Mouse (Mus musculus) neural tube, embryonic 12.5 days (tissue): ENCODE results near the gene Ywhag. TPM values are rescaled to one million over a fixed set of nuclear protein-coding genes. Genes with fewer than 3 reads are reported as not detected.

Source experiments
- ATAC-seq: fragments of 200-750 bp; cut with Nextera tagmentation; 2 replicates; pipeline ENCODE4 v1.8.0; 2017; ENCODE audit warnings: low read depth, mild to moderate bottlenecking, moderate TSS enrichment, moderate library complexity; ENCODE audit not compliant: low FRiP score
- H3K27ac ChIP-seq: fragments of 300-500 bp; sonication (generic); 2 replicates; pipeline ENCODE4 v1.5.1; 2016
- H3K27me3 ChIP-seq: fragments of 300-500 bp; sonication (generic); replicated peaks from 2 replicates; pipeline ENCODE4 v1.6.1; 2016; ENCODE audit warnings: mild to moderate bottlenecking
- H3K36me3 ChIP-seq: fragments of 300-500 bp; sonication (generic); 2 replicates; pipeline ENCODE4 v1.6.1; 2016; ENCODE audit warnings: mild to moderate bottlenecking
- H3K4me1 ChIP-seq: fragments of 300-500 bp; sonication (generic); 2 replicates; pipeline ENCODE4 v1.6.1; 2016
- H3K4me2 ChIP-seq: fragments of 300-500 bp; sonication (generic); replicated peaks from 2 replicates; pipeline ENCODE4 v1.6.1; 2016; ENCODE audit warnings: mild to moderate bottlenecking
- H3K4me3 ChIP-seq: fragments of 300-500 bp; sonication (generic); 2 replicates; pipeline ENCODE4 v1.5.1; 2016
- H3K9ac ChIP-seq: fragments of 300-500 bp; sonication (generic); 2 replicates; pipeline ENCODE4 v1.6.1; 2016; ENCODE audit warnings: mild to moderate bottlenecking
- H3K9me3 ChIP-seq: fragments of 300-500 bp; sonication (generic); 2 replicates; pipeline ENCODE4 v1.6.1; 2016; ENCODE audit warnings: mild to moderate bottlenecking
- WGBS: fragments of 180-500 bp; shearing (Covaris S2); methylation state at CpG from one replicate; pipeline ENCODE4 v1.1.7; 2016; 5-methylcytosine and 5-hydroxymethylcytosine counted together
- polyA plus RNA-seq: library from polyadenylated mRNA; unstranded; fragments of >200 nt; fragmentation: Nextera tagmentation; extraction: Ambion mirVana; gene quantifications from 2 replicates; pipeline ENCODE4 v1.2.1, GENCODE M21; 2016

Ywhag gene
- polyA plus RNA-seq, 1 experiment from 2014 or later: 524 TPM

- no peaks in the 10 kb centered on the region; the same call in 1 of the 2 replicates for H3K27me3 ChIP-seq
- ATAC-seq: peak; percentile 95
- H3K9me3 ChIP-seq: no peaks in the 10 kb centered on the region
- H3K27ac ChIP-seq: peak overlapping the region; percentile 94
- H3K4me2 ChIP-seq: peak overlapping the region; percentile 96
- no peaks in the 10 kb centered on the region for H3K36me3 ChIP-seq
- whole genome bisulfite sequencing: under 1% methylated on average over 64 of the region's 64 CpGs
- H3K4me1 ChIP-seq: peaks cover 11% of the 10 kb centered on the region
- peak overlapping the region; percentile 89 for H3K9ac ChIP-seq
- peak overlapping the region; percentile 58 for H3K4me3 ChIP-seq
Observed at GRCm38 (mm10) chr5:135962492-135963279, 28.3 kb upstream of the Ywhag start.

DNA sequence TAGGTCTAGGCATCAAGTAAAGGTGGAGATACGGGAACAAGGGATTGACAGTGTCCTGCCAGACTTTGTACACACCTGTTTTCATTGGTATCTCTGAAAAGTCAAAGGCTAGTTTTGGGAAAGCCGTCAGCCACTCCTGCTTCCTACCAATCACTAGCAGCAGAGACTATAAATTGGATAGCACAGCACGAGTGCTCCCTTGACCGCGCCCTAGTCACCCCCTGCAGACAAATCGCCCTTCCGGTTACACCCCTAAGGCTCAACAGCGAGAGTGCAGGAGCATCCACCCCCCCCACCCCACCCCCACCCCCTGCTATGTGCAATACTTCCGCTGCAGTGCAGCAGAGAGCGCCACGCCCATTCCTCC lies 27.7 kb upstream of the Ywhag start:
- H3K4me2 ChIP-seq: peak overlapping the region; percentile 96
- H3K27ac ChIP-seq: peak overlapping the region; percentile 94
- 0 out of 2 replicates have a peak overlapping the region, but pooled peaks have one; percentile 35 for H3K9ac ChIP-seq
- no peaks in the 10 kb centered on the region for H3K36me3 ChIP-seq
- H3K4me1 ChIP-seq: peaks cover 11% of the 10 kb centered on the region
- no peaks in the 10 kb centered on the region; the same call in 1 of the 2 replicates for H3K27me3 ChIP-seq
- peak; percentile 2; the same call in 1 of the 2 replicates for ATAC-seq
- 1% methylated on average over 11 of the region's 11 CpGs for WGBS
- H3K4me3 ChIP-seq: peak overlapping the region; percentile 58
- H3K9me3 ChIP-seq: no peaks in the 10 kb centered on the region

DNA sequence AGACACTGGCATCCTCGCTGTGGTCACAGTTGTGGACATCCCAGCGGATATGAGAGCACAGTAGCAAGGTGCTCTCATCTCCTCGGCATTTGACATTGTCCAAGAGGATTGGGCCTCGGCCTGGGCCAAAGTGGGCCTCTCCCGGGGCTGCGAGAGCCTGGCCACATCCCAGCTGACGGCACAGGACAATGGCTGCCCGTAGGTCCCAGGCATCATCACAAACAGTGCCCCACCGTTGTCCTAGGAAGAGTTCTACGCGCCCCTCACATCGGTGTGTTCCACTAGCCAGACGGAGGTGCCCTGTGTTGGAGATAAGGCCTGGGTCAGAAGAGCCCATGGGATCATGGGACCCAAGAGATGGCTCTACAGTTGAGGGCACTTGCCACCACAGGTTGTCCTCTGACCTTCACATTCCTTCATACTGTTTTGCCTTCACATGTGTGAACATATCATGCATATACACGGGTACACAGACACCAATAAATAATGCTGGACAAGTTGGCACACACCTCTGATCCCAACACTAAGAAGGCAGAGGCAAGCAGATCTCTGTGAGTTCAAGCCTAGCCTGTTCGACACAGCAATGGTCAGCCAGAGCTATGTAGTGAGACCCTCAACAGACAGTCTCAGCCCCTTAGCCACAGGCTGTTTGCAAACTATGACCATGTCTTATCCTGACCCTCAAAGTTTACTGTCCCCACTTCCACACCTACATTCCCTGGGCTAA lies 26.7 kb upstream of the Ywhag start:
- ATAC-seq: no peak
- peaks cover 11% of the 10 kb centered on the region for H3K4me1 ChIP-seq
- H3K9ac ChIP-seq: no peak overlapping the region
- H3K4me3 ChIP-seq: no peak overlapping the region
- no peaks in the 10 kb centered on the region for H3K36me3 ChIP-seq
- WGBS: 95% methylated on average over 15 of the region's 15 CpGs
- no peaks in the 10 kb centered on the region for H3K9me3 ChIP-seq
- no peaks in the 10 kb centered on the region; the same call in 1 of the 2 replicates for H3K27me3 ChIP-seq
- H3K27ac ChIP-seq: no peak overlapping the region
- H3K4me2 ChIP-seq: peak overlapping the region; percentile 96; the same call in 1 of the 2 replicates

- no peak for ATAC-seq
Observed at GRCm38 (mm10) chr5:135959911-135960310, 25.5 kb upstream of the Ywhag start.

DNA sequence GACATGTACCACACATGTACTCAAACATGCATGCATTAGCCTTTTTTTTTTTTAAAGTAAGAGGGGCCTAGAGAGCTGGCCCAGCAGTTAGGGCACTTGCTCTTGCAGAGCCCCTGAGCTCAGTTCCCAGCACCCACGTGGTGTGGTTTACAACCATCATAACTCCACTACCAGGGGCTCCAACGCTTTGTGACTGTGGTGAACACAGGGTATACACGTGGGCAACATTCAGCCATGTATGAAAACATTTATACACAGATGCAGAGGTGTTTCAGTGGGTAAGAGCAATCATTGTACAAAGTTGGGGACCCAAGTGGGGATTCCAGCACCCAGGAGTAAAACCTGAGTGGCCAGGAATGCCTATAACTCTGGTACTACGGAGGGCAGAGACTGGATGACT lies 24.0 kb upstream of the Ywhag start:
- no peak overlapping the region for H3K4me3 ChIP-seq
- H3K36me3 ChIP-seq: no peaks in the 10 kb centered on the region
- 86% methylated on average over 4 of the region's 4 CpGs for WGBS
- H3K9ac ChIP-seq: no peak overlapping the region
- H3K27me3 ChIP-seq: no peaks in the 10 kb centered on the region
- peaks cover 11% of the 10 kb centered on the region for H3K4me1 ChIP-seq
- H3K9me3 ChIP-seq: no peaks in the 10 kb centered on the region
- H3K4me2 ChIP-seq: peak overlapping the region; percentile 53; the same call in 1 of the 2 replicates
- H3K27ac ChIP-seq: no peak overlapping the region
- no peak for ATAC-seq

More at GRCm38 (mm10) chr5:135959911-135960310, 25.5 kb upstream of the Ywhag start:
- 96% methylated on average over 7 of the region's 7 CpGs for WGBS
- peaks cover 11% of the 10 kb centered on the region for H3K4me1 ChIP-seq
- no peak overlapping the region for H3K27ac ChIP-seq
- no peak overlapping the region for H3K4me3 ChIP-seq
- H3K9ac ChIP-seq: no peak overlapping the region
- no peak overlapping the region for H3K4me2 ChIP-seq
- H3K36me3 ChIP-seq: no peaks in the 10 kb centered on the region
- no peaks in the 10 kb centered on the region; the same call in 1 of the 2 replicates for H3K27me3 ChIP-seq
- H3K9me3 ChIP-seq: no peaks in the 10 kb centered on the region

DNA sequence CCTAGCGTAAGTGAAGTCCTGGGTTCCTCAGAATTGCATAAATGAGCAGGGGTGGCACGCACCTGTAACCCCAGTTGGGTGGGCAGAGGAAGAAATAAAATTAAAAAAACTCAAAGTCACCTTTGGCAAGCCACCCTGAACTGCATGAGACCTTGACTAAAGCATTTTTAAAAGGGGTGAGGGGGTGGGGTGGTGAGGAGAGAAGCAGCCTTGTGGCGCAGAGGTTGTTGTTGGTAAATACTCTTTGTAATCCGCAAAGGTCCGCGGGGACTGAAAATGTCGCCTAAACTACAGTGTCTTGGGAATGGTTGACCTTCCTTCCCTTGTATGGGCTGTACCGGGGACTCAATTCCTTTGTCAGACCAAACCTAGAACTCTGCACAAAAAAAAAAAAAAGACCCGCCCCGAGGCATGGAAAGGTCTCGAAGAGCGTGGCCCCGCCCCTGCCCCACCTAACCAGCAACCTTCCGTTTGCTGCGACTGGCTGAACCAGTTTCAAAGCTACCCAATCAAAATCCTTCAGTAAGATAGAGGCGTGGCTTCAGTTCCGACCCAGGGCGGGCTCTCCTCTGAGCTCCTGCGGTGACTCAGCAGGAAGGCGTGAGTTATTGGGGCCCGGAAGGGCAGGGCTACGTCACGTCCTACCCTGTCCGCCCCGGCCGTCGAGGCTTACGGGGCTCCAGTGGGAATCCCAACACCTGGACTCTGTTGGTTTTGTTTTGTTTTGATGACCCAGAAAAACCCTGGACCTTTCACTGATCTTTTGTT lies 23.0 kb upstream of the Ywhag start:
- peak; percentile 74 for ATAC-seq
- no peaks in the 10 kb centered on the region for H3K36me3 ChIP-seq
- H3K4me3 ChIP-seq: peak overlapping the region; percentile 24
- no peaks in the 10 kb centered on the region for H3K9me3 ChIP-seq
- 9% methylated on average over 28 of the region's 28 CpGs for WGBS
- H3K27me3 ChIP-seq: no peaks in the 10 kb centered on the region
- no peak overlapping the region for H3K9ac ChIP-seq
- H3K27ac ChIP-seq: peak overlapping the region; percentile 51; the same call in 1 of the 2 replicates
- peaks cover 6% of the 10 kb centered on the region for H3K4me1 ChIP-seq
- peak overlapping the region; percentile 53 for H3K4me2 ChIP-seq

DNA sequence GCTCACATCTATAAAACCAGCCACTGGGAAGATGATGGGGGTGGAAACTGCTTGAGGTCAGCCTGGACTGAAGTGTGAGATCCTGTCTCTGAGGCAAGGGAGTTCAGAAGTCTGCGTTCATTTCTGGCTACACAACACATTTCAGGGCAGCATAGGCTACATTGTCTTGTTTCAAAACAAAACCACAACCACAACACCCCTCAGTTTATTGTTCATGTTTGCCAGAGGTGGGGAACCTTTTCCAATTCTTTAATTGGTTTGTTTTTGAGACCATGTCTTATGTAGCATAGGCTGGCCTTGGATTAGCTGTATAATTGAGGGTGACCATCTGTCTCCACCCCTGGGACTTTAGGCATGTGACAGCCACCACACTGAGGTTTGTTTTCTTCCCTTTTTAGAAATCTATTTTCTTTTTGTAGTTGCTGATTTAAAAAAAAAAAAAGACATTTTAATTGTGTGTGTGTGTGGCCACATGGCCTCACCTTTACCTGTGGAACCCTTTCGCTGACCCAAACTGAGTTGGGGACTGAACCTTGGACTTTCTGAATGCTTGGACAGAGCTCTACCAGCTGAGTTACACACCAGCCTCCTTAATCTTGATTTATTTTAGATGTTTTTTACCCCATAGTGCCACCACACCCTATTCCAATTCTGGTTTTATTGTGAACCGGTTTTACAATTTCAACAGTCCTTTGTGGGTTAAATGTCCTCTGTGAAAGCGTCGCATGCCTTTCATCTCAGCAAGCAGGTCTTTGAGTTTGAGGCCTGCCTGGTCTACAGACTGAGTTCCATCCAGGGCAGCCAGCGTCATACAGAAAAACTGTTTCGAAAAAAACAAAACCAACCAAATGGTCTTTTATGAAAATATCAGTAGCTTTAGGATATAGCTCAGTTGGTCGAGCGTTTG lies 22.1 kb upstream of the Ywhag start:
- Histone ChIP-seq H3K9me3 (no peaks in the 10 kb centered on the region), H3K4me3 (0 out of 2 replicates have a peak overlapping the region, but pooled peaks have one; percentile 24), H3K27ac (peak overlapping the region; percentile 51; the same call in 1 of the 2 replicates), H3K4me1 (peaks cover under 1% of the 10 kb centered on the region; the same call in 1 of the 2 replicates), H3K9ac (no peak overlapping the region), H3K4me2 (peak overlapping the region; percentile 53), H3K27me3 (no peaks in the 10 kb centered on the region), H3K36me3 (no peaks in the 10 kb centered on the region)
- no peak for ATAC-seq
- WGBS: 78% methylated on average over 9 of the region's 9 CpGs

GRCm38 (mm10) chr5:135952830-135953229 lies 18.4 kb upstream of the Ywhag start:
- Histone ChIP-seq H3K4me2 (no peak overlapping the region), H3K36me3 (no peaks in the 10 kb centered on the region), H3K4me3 (no peak overlapping the region), H3K9me3 (no peaks in the 10 kb centered on the region), H3K4me1 (no peaks in the 10 kb centered on the region), H3K27ac (no peak overlapping the region), H3K9ac (no peak overlapping the region), H3K27me3 (no peaks in the 10 kb centered on the region)
- no peak for ATAC-seq
- 89% methylated on average over 2 of the region's 2 CpGs for WGBS

DNA sequence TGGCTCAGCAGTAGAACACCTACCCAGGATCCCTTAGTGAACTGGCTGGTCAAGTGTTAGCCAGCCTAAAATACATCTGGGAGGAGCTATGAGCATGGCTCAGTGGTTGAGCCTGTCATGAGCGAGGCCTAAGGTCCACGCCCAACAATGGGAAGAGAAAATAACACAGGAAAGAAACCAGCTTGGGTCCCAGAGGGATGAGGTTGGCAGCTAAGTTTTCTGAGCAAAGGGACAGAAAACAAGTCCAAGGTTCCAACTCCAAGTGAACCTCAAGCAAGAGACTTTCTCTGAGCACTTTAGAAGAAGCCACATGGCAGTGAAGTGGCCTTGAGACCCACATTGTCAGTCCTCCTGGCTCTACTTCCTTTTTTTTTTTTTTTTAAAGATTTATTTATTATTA lies 17.2 kb upstream of the Ywhag start:
- Histone ChIP-seq H3K4me1 (peaks cover under 1% of the 10 kb centered on the region; the same call in 1 of the 2 replicates), H3K36me3 (no peaks in the 10 kb centered on the region), H3K27ac (no peak overlapping the region), H3K9me3 (no peaks in the 10 kb centered on the region), H3K4me2 (no peak overlapping the region), H3K4me3 (no peak overlapping the region), H3K27me3 (no peaks in the 10 kb centered on the region), H3K9ac (no peak overlapping the region)
- WGBS: 94% methylated on average over 2 of the region's 2 CpGs
- ATAC-seq: no peak

- H3K4me2 ChIP-seq: no peak overlapping the region
- H3K27me3 ChIP-seq: no peaks in the 10 kb centered on the region
- no peak overlapping the region for H3K9ac ChIP-seq
- H3K27ac ChIP-seq: no peak overlapping the region
- WGBS: 82% methylated on average over 11 of the region's 11 CpGs
- H3K9me3 ChIP-seq: no peaks in the 10 kb centered on the region
- H3K4me3 ChIP-seq: no peak overlapping the region
- ATAC-seq: no peak
- H3K4me1 ChIP-seq: peaks cover 9% of the 10 kb centered on the region; the same call in 1 of the 2 replicates
- no peaks in the 10 kb centered on the region for H3K36me3 ChIP-seq
Observed at GRCm38 (mm10) chr5:135950710-135951412, 16.4 kb upstream of the Ywhag start.
